Mouse (Mus musculus): Measurements from ENCODE around the gene Me1. TPM values are rescaled to one million over a fixed set of nuclear protein-coding genes. Genes with fewer than 3 reads are reported as not detected.

Gene Me1
- total and polyA plus RNA-seq, 2 experiments from 2014 or later: 37.5 to 76.5 TPM

GRCm38 (mm10) chr9:86572636-86573291 lies 123.0 kb downstream of the Me1 start:
- Histone ChIP-seq H3K27me3 (ENCODE audit: insufficient read depth, low read length) (no peaks in the 10 kb centered on the region), H3K9me3 (ENCODE audit: low read length) (no peaks in the 10 kb centered on the region), H3K4me2 (ENCODE audit: low read depth, low read length) (peak overlapping the region; percentile 99), H3K9ac (replicated peaks; ENCODE audit: low read length) (peak overlapping the region; percentile 70), H3K36me3 (ENCODE audit: insufficient read depth, low read length) (peaks cover 3% of the 10 kb centered on the region; the same call in 1 of the 2 replicates), H3K4me3 (ENCODE audit: low read length) (peak overlapping the region; percentile 73), H3K27ac (peak overlapping the region; percentile 8; the same call in 1 of the 2 replicates), H3K4me1 (ENCODE audit: insufficient read depth, low read length) (peaks cover 7% of the 10 kb centered on the region)
- no peak for ATAC-seq
- WGBS: 7% methylated on average over 13 of the region's 13 CpGs
- DNase-seq (ENCODE audit: low spot score): peak; percentile 86
- TF ChIP-seq CTCF (IDR thresholded peaks at IDR 0.05; ENCODE audit: low read depth): peak; percentile 87

GRCm38 (mm10) chr9:86572196-86572595 lies 123.6 kb downstream of the Me1 start:
- Histone ChIP-seq H3K9ac (replicated peaks; ENCODE audit: low read length) (peak overlapping the region; percentile 70), H3K4me2 (ENCODE audit: low read depth, low read length) (peak overlapping the region; percentile 99), H3K36me3 (ENCODE audit: insufficient read depth, low read length) (peaks cover 3% of the 10 kb centered on the region; the same call in 1 of the 2 replicates), H3K4me1 (ENCODE audit: insufficient read depth, low read length) (peaks cover 7% of the 10 kb centered on the region), H3K27me3 (ENCODE audit: insufficient read depth, low read length) (no peaks in the 10 kb centered on the region), H3K9me3 (ENCODE audit: low read length) (no peaks in the 10 kb centered on the region), H3K27ac (peak overlapping the region; percentile 73), H3K4me3 (ENCODE audit: low read length) (peak overlapping the region; percentile 73)
- no peak for TF ChIP-seq CTCF (IDR thresholded peaks at IDR 0.05; ENCODE audit: low read depth)
- under 1% methylated on average over 25 of the region's 25 CpGs for WGBS
- peak; percentile 55 for ATAC-seq
- DNase-seq (ENCODE audit: low spot score): peak; percentile 42

- Histone ChIP-seq H3K4me2 (ENCODE audit: low read depth, low read length) (peak within 1 kb of the TSS; percentile 99), H3K9me3 (ENCODE audit: low read length) (no peaks in the 10 kb centered on the region), H3K27me3 (ENCODE audit: insufficient read depth, low read length) (no peaks in the 10 kb centered on the region), H3K27ac (peak within 1 kb of the TSS; percentile 73), H3K4me1 (ENCODE audit: insufficient read depth, low read length) (peaks cover 7% of the 10 kb centered on the region), H3K4me3 (ENCODE audit: low read length) (peak within 1 kb of the TSS; percentile 73), H3K9ac (replicated peaks; ENCODE audit: low read length) (peak within 1 kb of the TSS; percentile 70), H3K36me3 (ENCODE audit: insufficient read depth, low read length) (peaks cover 3% of the 10 kb centered on the region; the same call in 1 of the 2 replicates)
- no peak for TF ChIP-seq CTCF (IDR thresholded peaks at IDR 0.05; ENCODE audit: low read depth)
- DNase-seq (ENCODE audit: low spot score): peak; percentile 97
- WGBS: under 1% methylated on average over 58 of the region's 59 CpGs
- peak; percentile 98 for ATAC-seq
Observed at GRCm38 (mm10) chr9:86571540-86572135, 124.1 kb downstream of the Me1 start, which contains the start of the genes Pgm3 and Rwdd2a. Pgm3 (minus strand) TSS chr9:86571842. Rwdd2a (plus strand) TSS chr9:86571991.

- peak; percentile 24; the same call in 1 of the 2 replicates for TF ChIP-seq CTCF (IDR thresholded peaks at IDR 0.05; ENCODE audit: low read depth)
Observed at GRCm38 (mm10) chr9:86570946-86571345, 124.8 kb downstream of the Me1 start.

GRCm38 (mm10) chr9:86570261-86570890 lies 125.4 kb downstream of the Me1 start:
- ATAC-seq (no peak), DNase-seq (ENCODE audit: low spot score) (no peak)
- Histone ChIP-seq H3K36me3 (ENCODE audit: insufficient read depth, low read length) (peaks cover 7% of the 10 kb centered on the region; the same call in 1 of the 2 replicates), H3K9me3 (ENCODE audit: low read length) (no peaks in the 10 kb centered on the region), H3K4me2 (ENCODE audit: low read depth, low read length) (peak overlapping the region; percentile 99), H3K9ac (replicated peaks; ENCODE audit: low read length) (no peak overlapping the region), H3K27ac (no peak overlapping the region), H3K27me3 (ENCODE audit: insufficient read depth, low read length) (no peaks in the 10 kb centered on the region), H3K4me1 (ENCODE audit: insufficient read depth, low read length) (peaks cover 7% of the 10 kb centered on the region), H3K4me3 (ENCODE audit: low read length) (no peak overlapping the region)
- 73% methylated on average over 10 of the region's 10 CpGs for WGBS
- TF ChIP-seq CTCF (IDR thresholded peaks at IDR 0.05; ENCODE audit: low read depth): no peak

More at GRCm38 (mm10) chr9:86570946-86571345, 124.8 kb downstream of the Me1 start:
- H3K9ac ChIP-seq (replicated peaks; ENCODE audit: low read length): peak overlapping the region; percentile 70; the same call in 1 of the 2 replicates
- DNase-seq (ENCODE audit: low spot score): no peak
- no peaks in the 10 kb centered on the region for H3K27me3 ChIP-seq (ENCODE audit: insufficient read depth, low read length)
- 23% methylated on average over 8 of the region's 8 CpGs for WGBS
- H3K36me3 ChIP-seq (ENCODE audit: insufficient read depth, low read length): peaks cover 7% of the 10 kb centered on the region; the same call in 1 of the 2 replicates
- no peak for ATAC-seq
- H3K27ac ChIP-seq: no peak overlapping the region
- peaks cover 7% of the 10 kb centered on the region for H3K4me1 ChIP-seq (ENCODE audit: insufficient read depth, low read length)
- peak overlapping the region; percentile 99 for H3K4me2 ChIP-seq (ENCODE audit: low read depth, low read length)
- H3K9me3 ChIP-seq (ENCODE audit: low read length): no peaks in the 10 kb centered on the region
- peak overlapping the region; percentile 73 for H3K4me3 ChIP-seq (ENCODE audit: low read length)

- no peak overlapping the region for H3K4me3 ChIP-seq (ENCODE audit: low read length)
Observed at GRCm38 (mm10) chr9:86569314-86569910, 126.3 kb downstream of the Me1 start.

More at GRCm38 (mm10) chr9:86569314-86569910, 126.3 kb downstream of the Me1 start:
- ATAC-seq (no peak), DNase-seq (ENCODE audit: low spot score) (no peak)
- Histone ChIP-seq H3K4me1 (ENCODE audit: insufficient read depth, low read length) (peaks cover 7% of the 10 kb centered on the region), H3K27me3 (ENCODE audit: insufficient read depth, low read length) (no peaks in the 10 kb centered on the region), H3K36me3 (ENCODE audit: insufficient read depth, low read length) (peaks cover 15% of the 10 kb centered on the region), H3K9ac (replicated peaks; ENCODE audit: low read length) (no peak overlapping the region), H3K4me2 (ENCODE audit: low read depth, low read length) (no peak overlapping the region), H3K27ac (no peak overlapping the region), H3K9me3 (ENCODE audit: low read length) (no peaks in the 10 kb centered on the region)
- no peak for TF ChIP-seq CTCF (IDR thresholded peaks at IDR 0.05; ENCODE audit: low read depth)
- WGBS: 83% methylated on average over 3 of the region's 3 CpGs
